Mouse (Mus musculus) urinary bladder, postnatal 0 days (tissue): Measurements from ENCODE around the gene Olfml1. TPM values are rescaled to one million over a fixed set of nuclear protein-coding genes. Genes with fewer than 3 reads are reported as not detected.

Source experiments
- polyA plus RNA-seq: library from polyadenylated mRNA; unstranded; fragments of >200 nt; fragmentation: Nextera tagmentation; extraction: Ambion mirVana; gene quantifications from 2 replicates; pipeline ENCODE4 v1.2.1, GENCODE M21; 2015

Olfml1 gene
- 10.6 and 11.3 TPM in 2 replicates for polyA plus RNA-seq

GRCm38 (mm10) chr7:107567261-107567671, at the start of gene Olfml1:
Olfml1 (plus strand) TSS chr7:107567446.

GRCm38 (mm10) chr7:107594857-107595402, 27.7 kb downstream of the Olfml1 start, which contains the start of gene Ppfibp2:
Ppfibp2 (plus strand) TSS chr7:107595207.

GRCm38 (mm10) chr7:107625061-107625460, 57.8 kb downstream of the Olfml1 start, which contains the start of gene 5330417H12Rik:
5330417H12Rik (minus strand) TSS chr7:107625161.

Other genes starting within 250 kb of the Olfml1 start
- 0.25 and 0.46 TPM in 2 replicates for gene Syt9, start 196.7 kb upstream of the Olfml1 start, polyA plus RNA-seq
- 41.2 and 45.1 TPM in 2 replicates for gene Ppfibp2, start 27.8 kb downstream of the Olfml1 start, polyA plus RNA-seq
- not detected in 2 replicates for gene 5330417H12Rik, start 57.7 kb downstream of the Olfml1 start, polyA plus RNA-seq
- 0.34 and 0.39 TPM in 2 replicates for gene Cyb5r2, start 190.6 kb downstream of the Olfml1 start, polyA plus RNA-seq
- gene Ovch2, start 233.8 kb downstream of the Olfml1 start, polyA plus RNA-seq = not detected in 2 replicates
- not detected in 2 replicates for gene Olfr467, start 244.8 kb downstream of the Olfml1 start, polyA plus RNA-seq